Mouse (Mus musculus) spleen, postnatal 36 days (tissue): ENCODE results near the gene Miox.

Experiments used
- DNase-seq, 2 experiments: peaks; one replicate each; pipeline ENCODE4 v3.0.0; 2022; ENCODE audit warnings: low spot score in 2 of 2, mixed read lengths in 1 of 2

The Miox gene

DNA sequence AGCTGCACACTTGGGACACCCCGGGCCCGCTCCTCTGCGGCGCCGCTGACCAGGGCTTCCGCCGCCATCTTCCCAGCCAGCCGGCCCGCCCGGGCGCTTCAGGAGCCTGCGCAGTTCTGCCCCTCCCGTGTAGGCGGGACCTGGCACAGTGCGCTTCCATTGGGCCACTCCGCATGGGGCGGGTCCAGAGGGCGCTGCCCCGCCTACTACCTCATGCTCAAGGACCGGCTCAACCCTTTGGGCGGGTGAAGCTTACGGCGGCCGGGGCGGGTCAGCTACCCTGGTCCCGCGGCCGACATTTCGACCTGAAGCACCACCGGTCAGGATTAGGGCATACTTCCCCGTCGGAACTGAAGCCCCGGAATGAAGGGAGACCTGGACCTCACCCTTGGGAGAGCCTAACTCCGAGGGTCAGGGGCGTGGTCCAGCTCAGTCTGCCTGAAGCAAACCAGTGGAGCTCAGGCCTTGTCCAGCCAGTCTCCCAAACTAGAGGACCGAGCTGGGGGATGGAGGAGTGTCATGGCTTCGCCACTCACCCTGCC is 18.9 kb upstream of the Miox start, which contains the start of gene Sbf1:
Gene Sbf1 (minus strand): TSS at position 122 of the 542 bp plus-strand sequence.
- peak; percentile 98 to 99 for DNase-seq

- peak in 1 of 2 experiments; percentile 31 for DNase-seq
These were observed 18.1 kb upstream of the Miox start for GRCm38 (mm10) chr15:89316146-89316545.

- DNase-seq = no peak
These were observed 12.9 kb upstream of the Miox start for GRCm38 (mm10) chr15:89321264-89321663.

DNA sequence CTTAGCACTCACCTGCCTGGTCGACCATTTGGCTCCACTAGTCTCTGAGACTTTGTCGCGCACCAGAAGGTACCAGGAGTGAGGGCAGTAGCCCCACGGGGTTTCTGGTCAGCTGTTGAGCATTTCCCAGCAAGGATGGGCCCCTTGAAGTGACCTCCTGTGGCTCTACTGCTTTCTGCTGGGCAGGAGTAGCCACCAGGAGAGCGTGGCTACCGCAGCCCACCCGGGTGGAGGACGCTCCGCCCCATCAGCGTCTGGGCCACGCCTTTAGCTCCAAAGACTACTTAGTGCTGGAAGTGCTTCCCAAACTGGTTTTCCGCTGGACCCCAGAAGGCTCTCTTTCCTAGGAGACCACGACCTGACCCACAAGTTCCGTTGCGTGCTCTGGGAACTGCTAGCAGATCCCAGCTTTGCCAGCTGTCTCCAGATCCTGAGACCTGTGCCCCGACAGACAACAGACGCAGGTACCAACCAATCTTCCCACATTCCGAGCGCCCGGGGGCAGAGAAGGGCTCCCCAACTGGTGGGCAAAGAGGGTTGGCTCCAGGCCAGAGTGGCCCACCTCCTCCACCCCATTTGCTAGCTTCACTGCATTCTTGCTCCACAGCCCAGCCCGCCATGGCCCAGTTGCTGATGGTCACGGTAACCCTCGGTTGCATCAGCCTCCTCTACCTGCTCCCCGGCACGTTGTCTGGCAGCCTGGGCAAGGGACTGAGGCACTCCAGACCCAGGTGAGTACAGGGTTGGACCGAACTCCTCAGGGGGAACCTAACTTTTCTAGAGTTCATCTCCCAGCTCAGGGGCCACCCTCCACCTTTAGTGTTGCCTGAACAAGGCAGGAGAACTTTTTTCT is 11.3 kb upstream of the Miox start, which contains the start of gene Adm2:
Gene Adm2 (plus strand): TSS at position 51 of the 853 bp plus-strand sequence.
- DNase-seq = no peak

DNA sequence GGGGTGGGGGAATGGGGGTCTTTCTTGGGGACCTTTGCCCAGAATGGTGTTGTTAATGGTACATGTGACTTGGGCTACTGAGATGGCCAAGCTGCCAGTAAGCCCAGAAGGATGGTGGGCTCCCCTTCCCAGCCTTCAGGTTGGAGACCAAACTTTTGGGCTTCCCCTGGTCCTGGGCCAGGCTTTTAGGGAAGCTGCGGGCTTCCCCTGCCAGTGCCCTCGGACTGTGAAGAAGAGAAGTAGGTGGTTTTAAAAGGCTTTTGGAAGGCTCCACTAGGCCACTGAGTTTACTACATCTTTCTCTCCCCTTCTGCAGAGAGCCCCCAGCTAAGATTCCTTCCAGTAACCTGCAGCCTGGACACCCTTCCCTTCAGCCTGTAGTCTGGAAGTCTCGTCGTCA is 10.5 kb upstream of the Miox start:
- no peak for DNase-seq

DNA sequence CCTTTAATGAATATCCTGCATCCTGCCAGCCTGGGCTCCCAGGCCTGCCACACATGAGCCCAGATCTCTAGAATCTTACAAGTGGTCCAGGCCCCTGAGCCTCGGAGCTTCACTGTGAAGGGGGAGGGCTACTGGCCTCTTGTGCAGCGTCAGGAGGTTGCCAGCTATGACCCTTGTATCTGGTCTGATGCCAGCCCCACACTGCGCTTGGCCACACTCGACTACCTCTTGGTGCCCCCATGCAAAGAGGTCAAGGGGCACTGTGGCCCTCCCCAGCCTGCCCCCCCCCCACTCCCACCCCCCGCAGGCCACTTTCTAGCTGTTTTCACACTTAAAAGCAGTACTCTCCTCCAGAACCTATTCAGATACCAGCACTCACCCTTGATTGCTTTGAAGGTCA is 7.8 kb upstream of the Miox start:
- DNase-seq = no peak

DNA sequence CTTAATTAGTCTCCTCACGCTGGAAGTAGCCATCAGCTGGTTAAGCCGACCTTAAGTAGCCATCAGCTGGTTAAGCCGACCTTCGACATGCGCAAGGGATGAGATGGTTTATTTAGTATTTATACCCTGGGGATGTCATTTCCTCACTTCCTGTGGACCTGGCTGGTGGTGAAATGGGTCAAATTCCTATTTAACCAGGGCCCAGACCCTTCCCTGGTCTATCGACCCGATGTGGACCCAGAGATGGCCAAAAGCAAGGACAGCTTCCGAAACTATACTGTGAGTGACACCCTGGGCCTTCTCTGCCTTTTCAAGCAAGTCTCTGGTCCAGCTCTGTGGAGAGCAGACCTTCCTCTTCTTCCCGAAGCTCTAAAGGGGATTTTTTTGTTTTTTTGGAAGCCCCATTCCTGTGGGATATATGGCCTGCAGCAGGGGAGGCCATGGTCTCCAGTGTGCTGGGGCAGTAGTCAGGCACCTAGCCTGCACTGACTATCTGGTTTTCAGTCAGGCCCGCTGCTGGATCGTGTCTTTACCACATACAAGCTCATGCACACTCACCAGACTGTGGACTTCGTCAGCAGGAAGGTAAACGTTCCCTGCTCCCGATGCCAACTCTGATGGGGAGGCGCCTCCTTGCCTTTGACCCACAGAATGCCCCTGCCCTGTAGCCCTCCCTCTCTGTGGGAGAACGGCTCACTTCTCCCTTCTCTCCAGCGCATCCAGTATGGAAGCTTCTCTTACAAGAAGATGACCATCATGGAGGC is 758 bp downstream of the Miox start:
- DNase-seq = no peak

DNA sequence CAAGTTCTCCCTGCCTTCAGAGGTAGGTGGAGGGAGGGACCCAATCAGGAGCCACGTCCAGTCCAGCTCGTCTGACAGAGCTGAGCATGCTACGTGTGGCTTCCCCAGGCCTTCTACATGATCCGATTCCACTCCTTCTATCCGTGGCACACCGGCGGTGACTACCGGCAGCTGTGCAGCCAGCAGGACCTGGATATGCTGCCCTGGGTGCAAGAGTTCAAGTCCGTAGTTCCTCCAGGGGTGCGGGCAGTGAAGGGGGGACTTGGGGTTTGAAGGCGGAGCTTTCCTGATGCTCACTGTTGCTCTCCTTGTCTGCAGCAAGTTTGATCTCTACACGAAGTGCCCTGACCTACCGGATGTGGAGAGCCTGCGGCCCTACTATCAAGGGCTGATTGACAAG is 2.2 kb downstream of the Miox start:
- DNase-seq = no peak

GRCm38 (mm10) chr15:89339696-89340095 is 5.5 kb downstream of the Miox start:
- DNase-seq = peak; percentile 37 to 59

- DNase-seq = no peak
These were observed 5.9 kb downstream of the Miox start for GRCm38 (mm10) chr15:89340136-89340535.

- DNase-seq = no peak
These were observed 7.5 kb downstream of the Miox start for GRCm38 (mm10) chr15:89341678-89342077.

- DNase-seq = no peak
These were observed 9.1 kb downstream of the Miox start for GRCm38 (mm10) chr15:89343325-89343724.

- DNase-seq = no peak
These were observed 16.2 kb downstream of the Miox start for GRCm38 (mm10) chr15:89350447-89350846.

GRCm38 (mm10) chr15:89351302-89351701 is 17.1 kb downstream of the Miox start:
- DNase-seq = no peak

- DNase-seq = no peak
These were observed 17.9 kb downstream of the Miox start for GRCm38 (mm10) chr15:89352054-89352453.

GRCm38 (mm10) chr15:89352795-89353194 is 18.6 kb downstream of the Miox start:
- no peak for DNase-seq

DNA sequence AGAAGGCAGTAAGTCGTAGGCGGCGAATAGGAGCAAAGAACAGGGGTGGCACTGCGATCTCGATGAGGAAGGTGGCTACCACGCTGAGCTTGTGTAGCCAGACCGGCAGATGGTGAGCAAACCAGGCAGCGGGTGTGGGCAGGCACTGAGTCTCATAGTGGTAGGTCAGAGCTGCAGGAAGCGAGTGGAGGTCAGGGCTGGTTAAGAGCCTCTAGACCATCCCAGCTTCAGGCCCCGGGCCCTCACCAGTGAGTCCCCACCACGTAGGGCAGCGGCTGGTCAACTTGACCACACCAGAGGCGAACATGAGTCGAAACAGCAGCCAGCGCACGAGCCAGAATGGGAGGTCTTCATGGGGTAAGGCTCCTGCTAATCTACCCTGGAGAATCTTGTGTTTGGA is 19.6 kb downstream of the Miox start:
- no peak for DNase-seq

DNA sequence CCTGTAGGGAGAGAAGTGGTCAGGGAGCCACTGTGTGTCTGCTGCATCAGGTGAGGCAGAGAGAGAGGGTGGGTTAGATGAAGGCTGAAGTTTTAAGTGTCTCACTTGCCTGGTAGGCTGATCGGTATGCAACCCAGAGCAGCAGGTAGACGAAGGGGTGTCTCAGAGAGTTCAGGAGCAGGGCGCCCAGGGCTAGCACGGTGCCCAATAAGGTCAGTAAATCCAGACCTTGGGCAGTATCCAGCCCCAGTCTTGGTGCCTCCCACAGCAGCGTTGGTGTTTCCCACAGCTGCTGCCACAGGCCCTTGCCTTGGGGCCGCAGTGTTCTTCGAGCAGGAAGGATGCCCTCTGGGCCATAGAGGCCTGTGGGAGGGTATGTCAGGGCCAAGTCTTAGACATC is 20.3 kb downstream of the Miox start:
- DNase-seq = no peak

DNA sequence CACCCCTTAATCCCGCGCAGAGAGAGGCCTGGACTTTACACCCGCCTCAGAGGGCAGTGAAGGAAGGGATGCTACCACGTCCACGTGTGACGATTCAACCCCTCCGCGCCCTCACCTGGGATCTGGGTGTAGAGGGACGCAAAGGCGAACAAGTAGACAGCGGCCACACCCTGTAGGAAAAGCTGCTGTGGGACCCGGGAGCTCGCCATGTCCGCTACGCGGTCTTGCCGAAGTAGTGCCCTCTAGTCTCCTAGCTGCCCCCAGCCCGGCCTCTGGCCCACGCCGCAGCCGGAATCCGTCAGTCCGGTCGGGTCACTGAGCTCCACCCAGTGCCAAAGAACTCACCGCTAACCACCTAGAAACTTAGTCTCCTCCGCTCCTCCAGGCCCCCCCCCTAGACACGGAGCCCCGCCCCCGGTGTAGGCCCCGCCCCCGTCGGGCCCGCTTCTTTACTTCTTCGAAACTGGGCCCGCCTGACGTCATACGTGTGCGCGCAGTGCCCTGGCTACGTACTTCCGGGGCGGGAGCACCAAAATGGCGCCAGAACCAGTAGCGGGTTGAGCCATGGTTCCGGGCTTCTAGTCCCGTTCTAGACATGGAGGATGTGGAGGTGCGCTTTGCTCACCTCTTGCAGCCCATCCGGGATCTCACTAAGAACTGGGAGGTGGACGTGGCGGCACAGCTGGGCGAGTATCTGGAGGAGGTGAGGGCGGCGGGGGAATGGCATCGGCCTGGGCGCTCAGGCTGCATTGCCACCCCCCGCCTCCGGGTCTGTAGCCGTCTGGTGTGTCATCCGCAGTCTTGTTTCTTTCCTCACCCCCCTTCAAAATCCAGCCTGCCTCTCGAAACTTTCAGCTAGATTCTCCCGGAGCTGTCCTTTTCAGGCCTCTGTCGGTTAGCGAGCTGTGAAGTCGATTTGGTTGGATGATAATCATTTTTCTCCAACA is 21.3 kb downstream of the Miox start, which contains the start of the genes Lmf2 and Ncaph2:
Gene Lmf2 (minus strand): TSS at position 419 of the 947 bp plus-strand sequence.
Gene Ncaph2 (plus strand): TSS at position 479 of the 947 bp plus-strand sequence.
- DNase-seq = peak; percentile 94 to 96

GRCm38 (mm10) chr15:89356372-89356771 is 22.2 kb downstream of the Miox start:
- DNase-seq = peak; percentile 55 to 72

- no peak for DNase-seq
These were observed 24.6 kb downstream of the Miox start for GRCm38 (mm10) chr15:89358784-89359183.
